Mouse (Mus musculus): ENCODE measurements around the gene Arhgap44. TPM values are rescaled to one million over a fixed set of nuclear protein-coding genes. Genes with fewer than 3 reads are reported as not detected.

Arhgap44 gene
- total and polyA plus RNA-seq, 2 experiments from 2014 or later, result 23.0 to 40.7 TPM

GRCm38 (mm10) chr11:65054216-65054615 lies 108.5 kb downstream of the Arhgap44 start:
- Histone ChIP-seq H3K36me3 (ENCODE audit: insufficient read depth, low read length) (no peaks in the 10 kb centered on the region; the same call in 1 of the 2 replicates), H3K4me3 (ENCODE audit: low read length) (no peak overlapping the region), H3K9me3 (ENCODE audit: low read length) (no peaks in the 10 kb centered on the region), H3K27me3 (ENCODE audit: insufficient read depth, low read length) (no peaks in the 10 kb centered on the region), H3K9ac (replicated peaks; ENCODE audit: low read length) (no peak overlapping the region), H3K4me2 (ENCODE audit: low read depth, low read length) (no peak overlapping the region), H3K4me1 (ENCODE audit: insufficient read depth, low read length) (0 out of 2 replicates have a peak, but pooled peaks cover 3% of the 10 kb centered on the region), H3K27ac (no peak overlapping the region)
- ATAC-seq (no peak), DNase-seq (ENCODE audit: low spot score) (no peak)
- WGBS, result 50% methylated on average over 5 of the region's 5 CpGs
- no peak for TF ChIP-seq CTCF (IDR thresholded peaks at IDR 0.05; ENCODE audit: low read depth)

GRCm38 (mm10) chr11:65050819-65051218 lies 111.9 kb downstream of the Arhgap44 start:
- Histone ChIP-seq H3K4me2 (ENCODE audit: low read depth, low read length) (no peak overlapping the region), H3K27me3 (ENCODE audit: insufficient read depth, low read length) (no peaks in the 10 kb centered on the region), H3K27ac (no peak overlapping the region), H3K9me3 (ENCODE audit: low read length) (no peaks in the 10 kb centered on the region), H3K9ac (replicated peaks; ENCODE audit: low read length) (no peak overlapping the region), H3K4me1 (ENCODE audit: insufficient read depth, low read length) (no peaks in the 10 kb centered on the region), H3K4me3 (ENCODE audit: low read length) (no peak overlapping the region), H3K36me3 (ENCODE audit: insufficient read depth, low read length) (no peaks in the 10 kb centered on the region; the same call in 1 of the 2 replicates)
- WGBS, result 88% methylated on average over 5 of the region's 5 CpGs
- no peak for DNase-seq (ENCODE audit: low spot score)
- ATAC-seq, result no peak
- no peak for TF ChIP-seq CTCF (IDR thresholded peaks at IDR 0.05; ENCODE audit: low read depth)

DNA sequence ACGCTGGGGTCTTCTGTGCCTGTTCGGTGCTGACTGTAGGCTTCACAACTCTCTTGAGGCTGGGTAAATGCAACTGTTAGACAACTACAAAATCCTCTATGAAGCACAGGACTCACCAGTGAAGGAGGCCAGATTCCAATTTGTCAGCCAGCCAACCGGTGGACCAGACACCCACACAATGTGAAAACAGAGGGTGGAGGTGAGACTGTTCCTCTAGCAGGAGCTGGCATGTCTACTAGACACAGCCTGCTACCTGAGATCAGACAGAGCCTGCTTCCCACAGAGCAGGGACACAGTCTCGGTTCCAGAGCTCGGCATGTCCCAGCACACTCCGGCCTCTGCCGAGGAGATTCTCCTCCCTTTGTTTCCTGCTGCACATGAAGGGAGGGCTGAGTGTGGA lies 113.7 kb downstream of the Arhgap44 start:
- no peak for TF ChIP-seq CTCF (IDR thresholded peaks at IDR 0.05; ENCODE audit: low read depth)
- WGBS, result 77% methylated on average over 7 of the region's 7 CpGs
- Histone ChIP-seq H3K4me1 (ENCODE audit: insufficient read depth, low read length) (no peaks in the 10 kb centered on the region), H3K9me3 (ENCODE audit: low read length) (no peaks in the 10 kb centered on the region), H3K4me3 (ENCODE audit: low read length) (no peak overlapping the region), H3K27ac (no peak overlapping the region), H3K36me3 (ENCODE audit: insufficient read depth, low read length) (no peaks in the 10 kb centered on the region; the same call in 1 of the 2 replicates), H3K9ac (replicated peaks; ENCODE audit: low read length) (no peak overlapping the region), H3K4me2 (ENCODE audit: low read depth, low read length) (no peak overlapping the region), H3K27me3 (ENCODE audit: insufficient read depth, low read length) (no peaks in the 10 kb centered on the region)
- ATAC-seq (no peak), DNase-seq (ENCODE audit: low spot score) (no peak)

DNA sequence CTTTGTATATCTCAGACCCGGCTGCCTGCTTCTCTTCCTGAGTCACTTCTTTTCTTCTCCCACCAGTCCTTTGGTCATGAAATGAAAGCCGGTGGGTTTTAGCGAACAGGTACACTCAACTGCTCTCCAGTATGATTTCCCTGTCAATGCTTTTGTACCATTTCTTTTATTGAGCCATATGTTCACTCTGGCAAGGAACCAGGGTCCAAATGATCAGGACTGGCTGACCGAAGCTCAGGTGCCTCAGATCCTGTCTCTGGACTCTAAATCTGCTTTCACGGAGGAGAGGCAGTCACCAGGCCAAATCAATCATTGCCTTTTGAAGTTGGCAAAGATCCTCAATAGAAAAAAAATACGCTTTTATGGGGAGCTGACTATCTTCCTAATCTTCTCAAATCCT lies 122.2 kb downstream of the Arhgap44 start:
- Histone ChIP-seq H3K27ac (no peak overlapping the region), H3K4me2 (ENCODE audit: low read depth, low read length) (no peak overlapping the region), H3K4me3 (ENCODE audit: low read length) (no peak overlapping the region), H3K9me3 (ENCODE audit: low read length) (no peaks in the 10 kb centered on the region), H3K27me3 (ENCODE audit: insufficient read depth, low read length) (no peaks in the 10 kb centered on the region), H3K36me3 (ENCODE audit: insufficient read depth, low read length) (0 out of 2 replicates have a peak, but pooled peaks cover 9% of the 10 kb centered on the region), H3K4me1 (ENCODE audit: insufficient read depth, low read length) (0 out of 2 replicates have a peak, but pooled peaks cover 3% of the 10 kb centered on the region), H3K9ac (replicated peaks; ENCODE audit: low read length) (no peak overlapping the region)
- DNase-seq (ENCODE audit: low spot score) (no peak), ATAC-seq (no peak)
- WGBS, result 51% methylated on average over 6 of the region's 6 CpGs
- TF ChIP-seq CTCF (IDR thresholded peaks at IDR 0.05; ENCODE audit: low read depth), result no peak

DNA sequence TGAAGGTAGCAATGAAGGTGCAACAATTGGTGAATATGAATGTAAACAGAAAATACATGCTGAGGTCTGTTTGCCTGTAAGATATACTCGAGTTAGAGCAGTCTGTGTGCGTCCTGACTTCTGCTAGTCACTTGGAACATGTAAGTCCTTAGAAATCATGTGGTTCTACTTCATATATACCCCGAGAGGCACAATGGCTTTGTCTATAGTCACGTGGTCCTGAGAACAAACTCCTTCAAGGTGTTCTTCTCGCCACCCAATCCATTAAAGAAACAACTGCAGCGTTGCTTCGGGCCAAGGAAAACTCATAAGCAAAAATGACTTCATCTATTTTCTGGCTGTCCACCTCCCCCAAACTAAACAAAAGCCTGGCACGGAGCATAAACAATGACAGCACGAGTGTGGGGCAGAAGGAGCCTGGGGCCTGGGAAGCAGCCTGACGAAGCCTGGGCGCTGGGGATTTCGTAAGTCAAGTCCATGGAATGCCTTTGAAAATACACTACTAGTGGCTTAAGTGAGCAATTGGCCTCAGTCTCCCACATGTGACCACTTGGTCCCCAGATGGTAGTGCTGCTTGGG lies 123.2 kb downstream of the Arhgap44 start:
- no peaks in the 10 kb centered on the region for H3K27me3 ChIP-seq (ENCODE audit: insufficient read depth, low read length)
- 0 out of 2 replicates have a peak, but pooled peaks cover 3% of the 10 kb centered on the region for H3K4me1 ChIP-seq (ENCODE audit: insufficient read depth, low read length)
- H3K9me3 ChIP-seq (ENCODE audit: low read length), result no peaks in the 10 kb centered on the region
- H3K4me3 ChIP-seq (ENCODE audit: low read length), result no peak overlapping the region
- H3K27ac ChIP-seq, result 0 out of 2 replicates have a peak overlapping the region, but pooled peaks have one; percentile 26
- 43% methylated on average over 12 of the region's 12 CpGs for WGBS
- H3K9ac ChIP-seq (replicated peaks; ENCODE audit: low read length), result no peak overlapping the region
- 0 out of 2 replicates have a peak, but pooled peaks cover 16% of the 10 kb centered on the region for H3K36me3 ChIP-seq (ENCODE audit: insufficient read depth, low read length)
- no peak overlapping the region for H3K4me2 ChIP-seq (ENCODE audit: low read depth, low read length)
- DNase-seq (ENCODE audit: low spot score) (no peak), ATAC-seq (0 out of 2 replicates have a peak, but pooled peaks have one; percentile 15)
- TF ChIP-seq CTCF (IDR thresholded peaks at IDR 0.05; ENCODE audit: low read depth), result no peak

GRCm38 (mm10) chr11:65038996-65039395 lies 123.8 kb downstream of the Arhgap44 start:
- DNase-seq (ENCODE audit: low spot score), result no peak
- Histone ChIP-seq H3K9me3 (ENCODE audit: low read length) (no peaks in the 10 kb centered on the region), H3K4me3 (ENCODE audit: low read length) (no peak overlapping the region), H3K4me2 (ENCODE audit: low read depth, low read length) (no peak overlapping the region), H3K27ac (no peak overlapping the region), H3K9ac (replicated peaks; ENCODE audit: low read length) (no peak overlapping the region), H3K36me3 (ENCODE audit: insufficient read depth, low read length) (0 out of 2 replicates have a peak, but pooled peaks cover 16% of the 10 kb centered on the region), H3K27me3 (ENCODE audit: insufficient read depth, low read length) (no peaks in the 10 kb centered on the region), H3K4me1 (ENCODE audit: insufficient read depth, low read length) (0 out of 2 replicates have a peak, but pooled peaks cover 3% of the 10 kb centered on the region)
- ATAC-seq, result no peak
- TF ChIP-seq CTCF (IDR thresholded peaks at IDR 0.05; ENCODE audit: low read depth), result no peak
- WGBS, result 53% methylated on average over 2 of the region's 2 CpGs

DNA sequence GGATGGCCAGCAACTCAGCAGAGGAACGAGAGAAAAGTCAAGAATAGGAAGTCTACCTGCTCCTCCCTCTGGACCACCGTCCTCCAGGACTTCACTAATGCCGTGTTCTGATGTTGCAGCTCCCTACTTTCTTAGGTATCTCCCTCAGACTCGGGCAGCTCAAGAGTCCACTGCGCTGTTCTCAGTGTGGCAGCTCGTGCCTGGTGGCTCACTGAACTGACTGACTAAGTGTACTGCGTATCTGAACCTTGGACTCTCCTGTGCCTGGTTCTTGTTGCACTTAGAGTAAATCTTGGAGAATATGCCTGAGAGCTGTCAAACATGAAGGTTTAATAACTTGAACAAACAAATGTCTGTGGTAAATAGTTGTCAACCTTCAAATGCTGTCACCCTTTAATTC lies 130.5 kb downstream of the Arhgap44 start:
- H3K27ac ChIP-seq, result no peak overlapping the region
- H3K4me3 ChIP-seq (ENCODE audit: low read length), result no peak overlapping the region
- no peaks in the 10 kb centered on the region for H3K27me3 ChIP-seq (ENCODE audit: insufficient read depth, low read length)
- TF ChIP-seq CTCF (IDR thresholded peaks at IDR 0.05; ENCODE audit: low read depth), result no peak
- peaks cover 30% of the 10 kb centered on the region; the same call in 1 of the 2 replicates for H3K36me3 ChIP-seq (ENCODE audit: insufficient read depth, low read length)
- H3K9ac ChIP-seq (replicated peaks; ENCODE audit: low read length), result no peak overlapping the region
- WGBS, result 92% methylated on average over 7 of the region's 7 CpGs
- no peak overlapping the region for H3K4me2 ChIP-seq (ENCODE audit: low read depth, low read length)
- no peaks in the 10 kb centered on the region for H3K4me1 ChIP-seq (ENCODE audit: insufficient read depth, low read length)
- ATAC-seq (no peak), DNase-seq (ENCODE audit: low spot score) (no peak)
- H3K9me3 ChIP-seq (ENCODE audit: low read length), result no peaks in the 10 kb centered on the region

All from hindbrain, postnatal 0 days (tissue).